Mouse (Mus musculus): ENCODE measurements around the gene Prss36.

DNA sequence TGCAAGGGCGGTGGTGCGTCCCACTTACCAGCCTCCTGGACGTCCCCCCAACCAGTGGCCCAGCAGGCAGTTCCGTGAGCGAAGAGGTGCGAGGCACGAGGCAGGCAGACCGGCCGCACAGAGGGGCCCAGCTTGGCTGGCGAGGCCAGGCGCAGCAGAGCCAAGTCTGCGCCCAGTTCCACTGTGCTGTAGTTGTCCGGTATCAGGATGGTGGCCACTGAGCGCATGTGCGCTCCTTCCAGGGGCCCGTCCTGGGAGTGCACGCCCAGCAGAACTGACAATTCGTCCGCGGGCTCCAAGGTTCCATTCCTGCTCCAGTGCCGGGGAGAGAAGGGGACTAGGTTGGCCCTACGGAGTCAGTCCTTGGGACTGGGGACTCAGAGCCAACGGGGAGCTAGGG, 1.9 kb downstream of the Prss36 start:
- TF ChIP-seq CTCF (IDR thresholded peaks at IDR 0.05; ENCODE audit: extremely low read depth, insufficient read depth, insufficient read length, insufficient replicate concordance), result no peak
- TF ChIP-seq POLR2A (IDR thresholded peaks at IDR 0.05; ENCODE audit: low read depth, low read length), result no peak

Data from spleen, adult 2 months (tissue).